Comparison of ENCODE assay signal across 8 mouse cellular contexts in genomic region chr4:43558028-43558630, GRCm38 (mm10). TPM values are rescaled to one million over a fixed set of nuclear protein-coding genes. Genes with fewer than 3 reads are reported as not detected.
DNase-seq lines count a peak whose midpoint lies in the region; ATAC-seq lines count a peak whose summit lies in the region.

No protein-coding gene starts in this region.

- H3K4me1 ChIP-seq in neural tube, embryonic 11.5 days (ENCODE audit: control insufficient read depth, insufficient read depth, low read length): peaks cover 33% of the 10 kb centered on the region
- H3K4me1 ChIP-seq in embryonic facial prominence, embryonic 12.5 days: peaks cover 43% of the 10 kb centered on the region
- peaks cover 43% of the 10 kb centered on the region for H3K4me1 ChIP-seq in kidney, embryonic 14.5 days (ENCODE audit: control insufficient read depth, insufficient read depth, low read length)

- no peak overlapping the region for H3K27ac ChIP-seq in neural tube, embryonic 11.5 days (ENCODE audit: low read depth, low read length)
- peak overlapping the region; percentile 87 for H3K27ac ChIP-seq in embryonic facial prominence, embryonic 12.5 days
- H3K27ac ChIP-seq in kidney, embryonic 14.5 days (ENCODE audit: low read depth, low read length): peak overlapping the region; percentile 95

- peak; percentile 49 for DNase-seq in neural tube, embryonic 11.5 days (ENCODE audit: low spot score)
- DNase-seq in neural tube, embryonic 10.5 days (ENCODE audit: extremely low spot score, low spot score): no peak
- DNase-seq in lung, postnatal 25 days (ENCODE audit: low spot score): peak; percentile 72
- no peak for DNase-seq in cerebellum, adult 9-10 months
- no peak for DNase-seq in frontal cortex, postnatal 14 days (ENCODE audit: low spot score in 2 of 2)
- DNase-seq in thymus, postnatal 36 days: no peak

- no peaks in the 10 kb centered on the region for H3K27me3 ChIP-seq in neural tube, embryonic 11.5 days (ENCODE audit: control insufficient read depth, insufficient read depth, low read length)
- no peaks in the 10 kb centered on the region for H3K27me3 ChIP-seq in embryonic facial prominence, embryonic 12.5 days
- H3K27me3 ChIP-seq in kidney, embryonic 14.5 days (ENCODE audit: control insufficient read depth, insufficient read depth, low read length): no peaks in the 10 kb centered on the region

- no peak overlapping the region for H3K4me3 ChIP-seq in neural tube, embryonic 11.5 days (ENCODE audit: low read depth, low read length)
- H3K4me3 ChIP-seq in embryonic facial prominence, embryonic 12.5 days: peak overlapping the region; percentile 18
- peak overlapping the region; percentile 26 for H3K4me3 ChIP-seq in kidney, embryonic 14.5 days (ENCODE audit: low read length)

- H3K9me3 ChIP-seq in neural tube, embryonic 11.5 days (ENCODE audit: control insufficient read depth, low read length): no peaks in the 10 kb centered on the region
- no peaks in the 10 kb centered on the region for H3K9me3 ChIP-seq in embryonic facial prominence, embryonic 12.5 days
- no peaks in the 10 kb centered on the region for H3K9me3 ChIP-seq in kidney, embryonic 14.5 days (ENCODE audit: control insufficient read depth, low read length)

- WGBS in neural tube, embryonic 11.5 days: 31% methylated on average over 5 of the region's 5 CpGs
- 18% methylated on average over 5 of the region's 5 CpGs for WGBS in embryonic facial prominence, embryonic 12.5 days
- 28% methylated on average over 5 of the region's 5 CpGs for WGBS in kidney, embryonic 14.5 days

- no peak overlapping the region for H3K9ac ChIP-seq in neural tube, embryonic 11.5 days (ENCODE audit: low read length)
- H3K9ac ChIP-seq in embryonic facial prominence, embryonic 12.5 days: peak overlapping the region; percentile 47; the same call in 1 of the 2 replicates
- H3K9ac ChIP-seq in kidney, embryonic 14.5 days (ENCODE audit: low read depth, low read length): peak overlapping the region; percentile 36

- ATAC-seq in neural tube, embryonic 11.5 days (ENCODE audit: insufficient read depth, low FRiP score, low TSS enrichment): no peak
- no peak for ATAC-seq in embryonic facial prominence, embryonic 12.5 days (ENCODE audit: insufficient number of reproducible peaks, insufficient read depth, low FRiP score, low TSS enrichment)
- ATAC-seq in kidney, embryonic 14.5 days (ENCODE audit: low FRiP score, low TSS enrichment): no peak

- H3K4me2 ChIP-seq in neural tube, embryonic 11.5 days (ENCODE audit: low read depth): peak overlapping the region; percentile 32
- peak overlapping the region; percentile 41 for H3K4me2 ChIP-seq in embryonic facial prominence, embryonic 12.5 days (replicated peaks)
- H3K4me2 ChIP-seq in kidney, embryonic 14.5 days (replicated peaks; ENCODE audit: low read depth, low read length): peak overlapping the region; percentile 87

- peaks cover 15% of the 10 kb centered on the region for H3K36me3 ChIP-seq in neural tube, embryonic 11.5 days (ENCODE audit: control insufficient read depth, insufficient read depth, low read length)
- H3K36me3 ChIP-seq in embryonic facial prominence, embryonic 12.5 days: peaks cover 36% of the 10 kb centered on the region
- H3K36me3 ChIP-seq in kidney, embryonic 14.5 days (ENCODE audit: control insufficient read depth, insufficient read depth, low read length): peaks cover 44% of the 10 kb centered on the region

RNA-seq across cellular contexts. Expression of gene Creb3, which starts 4.0 kb away (rescaled TPM):
- polyA plus RNA-seq in neural tube, embryonic 11.5 days (2014; fragmentation: Nextera tagmentation; extraction: Ambion mirVana): 56.0 and 62.5 TPM in 2 replicates
- 43.5 and 49.9 TPM in 2 replicates for polyA plus RNA-seq in embryonic facial prominence, embryonic 12.5 days (2016; fragmentation: Nextera tagmentation; extraction: Ambion mirVana)
- polyA plus RNA-seq in kidney, embryonic 14.5 days (2014; fragmentation: Nextera tagmentation; extraction: Ambion mirVana): 50.2 and 55.7 TPM in 2 replicates

RNA-seq across cellular contexts. Expression of gene Tln1, which starts 4.4 kb away (rescaled TPM):
- polyA plus RNA-seq in neural tube, embryonic 11.5 days (2014; fragmentation: Nextera tagmentation; extraction: Ambion mirVana): 42.1 and 48.8 TPM in 2 replicates
- 71.0 and 73.9 TPM in 2 replicates for polyA plus RNA-seq in embryonic facial prominence, embryonic 12.5 days (2016; fragmentation: Nextera tagmentation; extraction: Ambion mirVana)
- polyA plus RNA-seq in kidney, embryonic 14.5 days (2014; fragmentation: Nextera tagmentation; extraction: Ambion mirVana): 72.6 and 87.2 TPM in 2 replicates

RNA-seq across cellular contexts. Expression of gene Rgp1, which starts 20.4 kb away (rescaled TPM):
- 26.5 and 32.1 TPM in 2 replicates for polyA plus RNA-seq in neural tube, embryonic 11.5 days (2014; fragmentation: Nextera tagmentation; extraction: Ambion mirVana)
- 33.8 and 37.7 TPM in 2 replicates for polyA plus RNA-seq in embryonic facial prominence, embryonic 12.5 days (2016; fragmentation: Nextera tagmentation; extraction: Ambion mirVana)
- polyA plus RNA-seq in kidney, embryonic 14.5 days (2014; fragmentation: Nextera tagmentation; extraction: Ambion mirVana): 27.9 and 34.4 TPM in 2 replicates

RNA-seq across cellular contexts. Expression of gene Gba2, which starts 20.5 kb away (rescaled TPM):
- polyA plus RNA-seq in neural tube, embryonic 11.5 days (2014; fragmentation: Nextera tagmentation; extraction: Ambion mirVana): 29.8 and 30.8 TPM in 2 replicates
- 32.0 and 34.0 TPM in 2 replicates for polyA plus RNA-seq in embryonic facial prominence, embryonic 12.5 days (2016; fragmentation: Nextera tagmentation; extraction: Ambion mirVana)
- polyA plus RNA-seq in kidney, embryonic 14.5 days (2014; fragmentation: Nextera tagmentation; extraction: Ambion mirVana): 13.1 and 17.9 TPM in 2 replicates

RNA-seq across cellular contexts. Expression of gene Msmp, which starts 26.2 kb away (rescaled TPM):
- 1.8 and 2.4 TPM in 2 replicates for polyA plus RNA-seq in neural tube, embryonic 11.5 days (2014; fragmentation: Nextera tagmentation; extraction: Ambion mirVana)
- polyA plus RNA-seq in embryonic facial prominence, embryonic 12.5 days (2016; fragmentation: Nextera tagmentation; extraction: Ambion mirVana): 1.5 and 2.1 TPM in 2 replicates
- 0.63 and 1.0 TPM in 2 replicates for polyA plus RNA-seq in kidney, embryonic 14.5 days (2014; fragmentation: Nextera tagmentation; extraction: Ambion mirVana)

Comparison
In these comparisons a context has a peak if more than half of its experiments do, and no peak if none do; other contexts are left out.
1. DNase-seq: peak in neural tube, embryonic 11.5 days (single experiment) and lung, postnatal 25 days (single experiment); none in neural tube, embryonic 10.5 days (single experiment), cerebellum, adult 9-10 months (single experiment), frontal cortex, postnatal 14 days (0 of 2) and thymus, postnatal 36 days (0 of 2).
2. H3K4me2 ChIP-seq: peak in every context shown above with its lines; median percentile 87 in kidney, embryonic 14.5 days; 41 in embryonic facial prominence, embryonic 12.5 days; 32 in neural tube, embryonic 11.5 days.